Mouse (Mus musculus) ZHBTc4 (cell line): ENCODE results near the gene Wwp2.

ENCODE experiments used
- DNase-seq: peaks from one replicate; pipeline ENCODE4 v3.0.0-alpha.2; 2011; ENCODE audit warnings: low read depth, low spot score

The Wwp2 gene

DNA sequence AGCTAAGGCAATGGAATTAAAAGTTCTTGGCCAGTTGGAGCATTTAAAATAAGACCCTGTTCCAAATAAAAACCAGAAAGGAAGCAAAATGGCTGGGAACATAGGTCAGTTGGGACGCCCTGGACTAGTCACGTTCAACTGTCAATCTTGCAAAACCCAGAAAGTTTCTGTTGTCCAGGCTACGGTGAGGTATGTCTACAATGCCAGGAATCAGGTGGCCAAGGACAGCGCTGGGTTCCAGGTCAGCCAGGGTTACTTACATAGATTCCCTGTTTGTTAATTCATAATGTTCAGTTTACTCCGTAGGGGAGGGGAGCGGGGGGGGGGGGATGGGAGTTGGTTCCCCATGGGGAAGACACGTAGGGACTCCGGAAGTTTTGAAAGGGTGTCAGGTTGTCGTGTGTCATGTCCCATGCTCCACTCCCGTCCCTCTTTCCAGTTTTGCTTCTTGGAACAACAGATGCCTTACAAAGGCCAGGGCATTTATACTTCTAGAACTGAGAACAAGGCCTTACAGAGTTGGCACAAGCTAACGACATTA is 674 bp upstream of the Wwp2 start:
- DNase-seq, result no peak

DNA sequence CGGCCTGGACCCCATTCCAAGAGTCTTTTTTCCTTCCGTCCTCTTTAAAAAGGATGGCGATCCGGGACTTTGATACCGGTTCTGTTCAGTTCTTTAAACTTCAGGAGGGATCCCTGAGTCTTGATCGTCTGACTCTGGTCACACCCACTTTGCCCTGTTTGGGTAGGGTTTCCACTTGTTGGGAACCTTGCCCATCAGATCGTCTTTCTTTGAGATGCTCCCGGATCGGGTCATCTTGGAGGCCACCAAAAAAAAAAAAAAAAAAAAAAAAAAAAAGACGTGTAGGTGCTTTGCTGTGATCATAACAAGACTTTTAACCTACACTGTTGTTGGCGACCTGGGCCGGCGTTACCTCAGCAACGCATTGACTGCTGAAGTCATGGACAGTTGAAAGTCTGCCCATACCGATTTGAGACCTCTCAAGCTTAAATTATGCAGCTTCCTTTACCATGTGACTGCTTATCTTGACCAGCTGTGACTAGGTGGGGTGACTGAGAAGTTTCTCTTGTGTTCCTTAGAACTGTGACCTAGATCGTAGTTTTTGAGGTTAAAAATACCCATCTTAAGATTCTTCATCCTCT is 766 bp downstream of the Wwp2 start:
- peak; percentile 60 for DNase-seq

DNA sequence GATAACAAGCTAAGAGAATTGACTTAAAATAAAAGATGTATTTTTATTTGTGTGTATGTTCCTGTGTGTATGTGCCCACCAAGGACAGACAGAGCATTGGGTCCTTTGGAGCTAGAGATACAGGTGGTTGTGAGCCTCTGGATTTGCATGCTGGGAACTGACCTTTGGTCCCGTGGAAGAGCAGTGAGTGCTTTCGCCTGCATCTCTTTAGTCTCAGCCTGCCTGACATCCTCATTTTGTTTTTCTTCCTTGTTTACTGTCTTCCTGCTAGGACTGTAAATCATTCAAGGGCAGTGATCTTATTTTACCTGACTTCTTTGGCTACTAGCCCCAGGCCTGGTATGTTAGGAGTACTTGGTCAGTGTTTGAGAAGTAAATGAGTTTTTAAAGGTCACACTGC is 1.5 kb downstream of the Wwp2 start:
- DNase-seq, result no peak

DNA sequence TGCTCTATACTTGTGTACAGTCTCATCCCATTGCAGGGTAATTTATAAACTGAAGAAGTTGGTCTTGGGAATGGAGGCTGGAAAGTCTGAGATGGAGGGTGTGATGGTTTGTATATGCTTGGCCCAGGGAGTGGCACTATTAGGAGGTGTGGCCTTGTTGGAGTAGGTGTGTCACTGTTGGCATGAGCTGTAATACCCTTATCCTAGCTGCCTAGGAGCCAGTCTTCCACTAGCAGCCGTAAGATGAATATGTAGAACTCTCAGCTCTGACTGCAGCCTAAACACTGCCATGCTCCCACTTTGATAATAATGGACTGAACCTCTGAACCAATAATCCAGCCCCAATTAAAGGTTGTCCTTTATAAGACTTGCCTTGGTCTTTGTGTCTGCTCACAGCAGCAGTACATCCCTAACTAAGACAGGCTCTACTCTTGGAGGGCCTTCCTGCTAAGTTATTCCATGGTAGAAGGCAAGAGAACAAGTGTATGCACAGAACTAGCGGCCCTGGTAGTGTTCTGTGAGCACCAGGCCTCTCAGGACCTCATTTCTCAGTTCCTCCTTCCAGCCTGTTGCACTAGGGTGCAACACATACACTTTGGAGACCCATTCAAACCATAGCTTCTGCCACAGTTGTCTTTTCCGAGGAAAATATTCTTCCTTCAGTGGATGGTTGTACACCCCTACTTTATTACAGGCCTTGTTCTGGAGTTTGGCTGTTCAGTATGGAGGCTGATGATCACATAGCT is 3.9 kb downstream of the Wwp2 start:
- DNase-seq, result no peak

DNA sequence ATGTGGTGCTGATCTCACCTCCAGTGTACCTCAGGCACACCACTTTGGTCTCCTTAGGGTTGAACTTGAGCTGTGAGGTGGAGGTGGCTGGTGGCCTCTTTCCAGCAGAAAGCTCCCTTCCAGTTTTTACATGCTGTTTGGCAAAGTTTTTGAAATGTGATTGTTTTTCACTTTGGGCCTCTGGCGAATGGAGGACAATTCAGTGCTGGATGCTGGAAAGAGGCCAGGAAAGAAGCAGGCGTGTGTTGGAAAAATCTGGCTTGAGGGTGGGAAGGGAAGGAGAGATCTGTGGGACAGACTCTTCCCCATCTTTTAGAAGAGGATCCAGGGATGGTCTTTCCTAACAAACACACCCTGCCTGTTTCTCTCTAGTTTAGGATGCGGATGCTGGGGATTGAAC is 8.5 kb downstream of the Wwp2 start:
- no peak for DNase-seq

DNA sequence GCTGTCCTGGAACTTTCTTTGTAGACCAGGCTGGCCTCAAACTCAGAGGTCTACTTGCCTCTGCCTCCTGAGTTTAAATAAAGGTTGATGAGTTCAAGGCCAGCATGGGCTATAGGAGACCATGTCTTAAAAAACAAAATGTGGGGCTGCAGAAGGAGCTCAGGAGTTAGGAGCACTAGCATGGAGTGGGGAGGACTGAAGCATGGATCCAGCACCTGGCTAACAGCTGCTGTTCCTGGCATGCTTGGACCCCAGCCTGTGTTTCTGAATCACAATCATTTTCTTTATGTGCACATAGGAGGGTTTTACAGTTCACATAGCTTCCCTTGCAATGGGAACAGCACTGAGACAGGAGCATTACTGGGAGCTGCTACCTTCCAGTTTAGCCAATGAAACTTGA is 11.5 kb downstream of the Wwp2 start:
- DNase-seq, result no peak

DNA sequence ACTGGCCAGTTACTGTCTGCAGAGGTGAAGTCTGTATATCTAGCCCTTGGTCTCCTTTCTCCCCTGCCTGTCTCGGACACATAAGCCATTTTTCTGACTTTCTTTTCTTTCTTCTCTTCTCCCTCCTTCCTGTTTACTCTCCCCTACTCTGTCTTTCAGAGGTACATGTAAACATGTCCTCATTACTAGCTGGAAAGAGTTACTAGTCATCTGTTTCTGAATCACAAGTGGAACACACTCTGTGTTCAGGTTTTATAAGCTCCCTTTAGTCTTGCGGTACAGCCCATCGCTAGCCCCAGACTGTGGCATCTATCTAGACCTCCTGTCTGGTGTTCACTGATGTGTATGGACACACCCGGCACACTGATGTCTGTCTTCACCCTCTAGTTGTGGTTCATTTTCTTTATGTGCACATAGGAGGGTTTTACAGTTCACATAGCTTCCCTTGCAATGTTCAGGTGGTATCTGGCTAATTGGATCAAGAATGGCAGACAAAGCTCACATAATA is 12.3 kb downstream of the Wwp2 start:
- no peak for DNase-seq

DNA sequence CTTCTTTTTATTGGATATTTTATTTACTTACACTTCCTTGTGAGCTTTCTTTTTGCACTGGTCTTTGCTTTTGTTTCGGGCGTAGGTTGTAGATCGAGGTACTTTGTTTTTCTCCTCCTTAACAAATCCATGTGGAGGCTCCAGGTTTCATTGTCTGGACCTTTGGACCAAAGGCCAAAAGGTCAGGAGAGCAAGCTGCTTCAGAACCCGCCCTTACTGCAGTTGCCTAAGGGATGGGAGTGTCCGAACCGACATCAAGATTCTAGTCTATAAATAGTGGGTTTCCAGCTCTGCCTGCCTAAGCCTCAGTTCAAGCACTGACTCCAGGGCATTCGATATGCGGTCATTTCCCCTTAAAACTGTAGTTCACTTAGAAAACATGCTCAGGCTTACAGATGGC is 13.0 kb downstream of the Wwp2 start:
- DNase-seq, result peak; percentile 88

DNA sequence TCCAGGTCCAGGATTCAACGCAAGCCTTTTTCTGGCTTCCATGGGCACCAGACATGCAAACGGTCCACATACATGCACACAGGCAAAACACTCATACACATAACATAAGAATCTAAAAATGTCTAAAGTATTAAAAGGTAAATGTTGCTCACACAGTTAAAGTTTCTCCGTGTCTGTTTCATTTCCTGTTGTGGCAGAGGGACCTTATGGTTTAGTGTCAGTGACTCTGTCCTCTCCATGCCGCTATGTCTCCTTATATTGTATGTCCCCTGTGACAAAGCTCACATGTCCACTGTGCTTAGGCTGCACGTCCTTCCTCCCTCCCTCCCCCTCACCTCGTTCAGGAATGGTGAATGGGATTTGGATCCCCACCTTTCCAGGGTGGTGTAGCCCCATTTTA is 13.5 kb downstream of the Wwp2 start:
- DNase-seq, result no peak

DNA sequence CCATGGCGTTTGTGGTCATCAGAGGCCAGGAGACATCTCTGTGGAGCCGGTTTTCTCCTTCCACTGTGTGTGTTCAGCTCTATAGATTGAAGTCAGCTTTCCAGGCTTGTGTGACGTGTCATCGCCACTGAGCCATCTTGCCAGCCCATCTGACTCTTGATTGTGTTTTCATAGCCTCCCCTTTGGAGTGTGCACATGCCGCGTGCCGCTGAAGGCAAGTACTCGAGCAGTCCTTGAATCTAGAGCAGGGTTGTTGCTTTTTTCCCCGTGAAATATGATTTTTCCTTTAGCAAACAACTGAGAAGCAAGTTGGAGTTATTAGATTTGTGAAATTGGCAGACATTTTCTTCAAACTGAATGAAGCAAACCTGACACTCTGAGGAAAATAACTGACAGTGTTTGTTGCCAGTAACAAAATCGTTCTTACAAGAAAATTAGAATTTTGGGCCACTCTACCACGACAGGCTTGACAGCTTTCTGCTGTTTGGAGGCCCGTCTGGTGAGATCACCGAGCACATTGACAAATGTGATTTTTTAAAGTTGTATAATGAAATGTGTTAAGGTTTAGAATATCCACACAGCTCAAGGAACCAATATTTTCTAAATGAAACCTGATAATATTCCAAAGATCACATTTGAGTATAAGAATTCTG is 15.4 kb downstream of the Wwp2 start:
- DNase-seq, result no peak

DNA sequence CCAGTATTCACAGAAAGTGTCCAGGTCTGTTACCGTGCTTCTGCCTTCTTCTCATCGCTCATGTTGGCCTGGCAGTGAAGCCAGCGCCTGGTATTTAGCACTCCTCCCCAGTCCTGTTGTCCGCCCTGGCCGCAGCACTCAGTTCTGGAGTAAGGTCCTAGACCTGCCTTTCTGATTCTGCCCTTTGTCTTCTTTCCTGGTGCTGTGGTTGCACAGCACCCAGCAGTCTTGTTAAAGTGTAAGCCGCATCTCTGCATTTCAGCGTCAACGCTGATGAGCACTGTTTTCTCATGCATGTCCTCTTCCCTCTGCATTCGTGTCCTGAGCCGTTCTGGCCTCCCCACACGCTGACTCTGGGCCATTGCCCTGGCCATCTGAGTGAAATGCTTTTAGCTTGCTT is 17.2 kb downstream of the Wwp2 start:
- no peak for DNase-seq

DNA sequence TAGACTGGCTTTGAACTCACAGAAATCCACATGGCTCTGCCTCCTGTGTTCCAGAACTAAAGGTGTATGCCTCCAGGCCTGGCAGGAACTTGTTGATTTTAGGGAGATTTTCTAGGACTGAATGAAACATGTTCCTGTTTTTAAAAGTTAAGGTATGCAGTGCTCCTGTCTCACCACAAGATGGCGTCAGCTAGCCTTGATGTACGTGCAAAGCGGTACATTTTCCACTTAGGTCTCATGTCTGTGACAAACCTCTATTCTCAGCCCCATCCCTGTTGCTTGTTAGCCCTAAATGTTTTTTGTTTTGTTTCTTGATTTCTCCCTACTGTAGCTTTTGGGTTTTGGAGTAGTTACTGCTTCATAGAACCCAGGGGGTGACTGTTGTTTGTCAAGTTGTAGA is 19.1 kb downstream of the Wwp2 start:
- peak; percentile 73 for DNase-seq

DNA sequence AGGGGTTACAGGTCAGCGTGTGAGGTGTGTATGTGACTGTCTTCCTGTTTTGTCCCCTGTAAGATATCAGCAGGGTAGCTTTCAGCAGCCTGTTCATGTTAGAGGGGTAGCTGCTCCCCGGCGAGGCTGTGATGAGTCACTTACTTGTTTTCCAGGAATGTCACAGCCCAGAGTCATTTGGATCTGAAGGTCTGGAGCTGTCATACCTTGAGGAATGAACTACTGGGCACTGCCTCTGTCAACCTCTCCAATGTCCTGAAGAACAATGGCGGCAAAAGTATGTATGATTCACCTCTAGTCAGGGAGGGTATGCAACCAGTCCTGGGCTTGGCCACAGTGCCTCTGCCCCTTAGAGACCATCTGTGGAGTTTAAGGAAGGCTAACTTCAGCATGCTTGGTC is 21.6 kb downstream of the Wwp2 start:
- DNase-seq, result no peak

DNA sequence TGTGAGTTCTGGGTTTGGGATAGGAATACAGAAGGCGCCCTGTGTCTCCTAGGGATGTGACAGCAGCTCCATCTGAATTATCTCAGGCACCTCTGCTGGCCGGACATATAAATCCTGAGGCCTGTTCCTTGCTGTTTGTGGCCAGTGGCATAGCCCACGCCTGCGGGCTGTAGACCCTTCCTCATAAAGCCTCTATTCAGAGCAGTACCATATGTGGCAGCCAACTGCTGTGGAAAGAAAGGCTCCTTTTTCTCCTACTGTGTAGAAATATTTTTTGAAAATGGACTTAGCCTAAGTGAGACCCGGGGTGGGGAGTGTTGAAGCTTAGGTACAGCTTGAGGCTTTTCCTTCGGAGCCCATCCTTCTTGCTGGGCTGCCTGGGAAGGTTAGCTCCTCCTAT is 22.1 kb downstream of the Wwp2 start:
- no peak for DNase-seq

DNA sequence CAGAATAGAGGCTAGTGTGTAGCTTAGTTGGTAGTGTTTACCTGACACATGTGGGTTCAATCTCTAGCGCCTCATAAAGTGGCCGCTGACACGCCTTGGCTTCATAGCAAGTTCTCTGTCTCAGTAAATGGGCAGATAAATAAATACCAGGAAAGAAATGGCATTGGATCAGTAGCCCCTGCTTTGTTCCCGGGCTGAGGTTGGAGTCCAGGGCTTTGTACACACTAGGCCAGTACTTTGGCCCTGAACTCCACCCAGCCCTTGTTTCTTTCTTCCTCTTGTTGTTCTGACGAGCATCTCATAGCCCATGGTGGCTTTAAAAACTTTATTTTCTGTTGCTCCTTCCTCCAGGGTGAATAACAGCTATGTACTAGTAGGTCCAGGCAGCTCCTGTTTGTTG is 26.3 kb downstream of the Wwp2 start:
- no peak for DNase-seq

DNA sequence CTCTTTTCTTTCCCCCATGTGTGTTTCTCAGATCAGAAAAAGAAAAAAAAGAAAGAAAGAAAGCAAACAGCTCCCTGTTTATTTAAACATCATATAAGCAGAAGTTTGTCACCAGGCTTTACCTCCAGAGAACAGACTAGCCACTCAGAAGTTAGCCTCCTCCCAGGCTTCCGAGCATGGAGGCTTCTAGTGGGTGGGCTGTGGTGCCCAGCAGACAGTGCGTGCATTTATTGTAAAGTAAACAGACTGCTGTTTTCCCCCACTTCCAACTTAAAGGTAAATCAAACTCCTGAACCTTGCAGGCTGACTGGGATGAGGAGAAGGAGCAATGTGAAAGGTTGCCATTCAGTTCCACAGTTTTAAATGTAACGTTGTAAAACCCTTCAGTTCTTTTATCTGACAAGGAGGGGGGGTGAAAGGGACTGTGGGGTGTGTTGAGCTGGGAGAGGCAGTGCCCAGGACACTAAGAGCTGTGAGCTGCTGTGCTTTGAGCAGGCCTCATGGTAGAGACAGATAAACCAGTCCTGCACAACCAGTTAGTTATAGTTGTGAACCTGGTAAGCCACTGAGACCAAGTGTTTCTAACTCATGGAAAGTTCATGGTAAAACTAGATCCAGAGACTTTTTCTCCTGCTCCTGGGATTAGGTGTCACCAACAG is 29.3 kb downstream of the Wwp2 start:
- DNase-seq, result no peak

DNA sequence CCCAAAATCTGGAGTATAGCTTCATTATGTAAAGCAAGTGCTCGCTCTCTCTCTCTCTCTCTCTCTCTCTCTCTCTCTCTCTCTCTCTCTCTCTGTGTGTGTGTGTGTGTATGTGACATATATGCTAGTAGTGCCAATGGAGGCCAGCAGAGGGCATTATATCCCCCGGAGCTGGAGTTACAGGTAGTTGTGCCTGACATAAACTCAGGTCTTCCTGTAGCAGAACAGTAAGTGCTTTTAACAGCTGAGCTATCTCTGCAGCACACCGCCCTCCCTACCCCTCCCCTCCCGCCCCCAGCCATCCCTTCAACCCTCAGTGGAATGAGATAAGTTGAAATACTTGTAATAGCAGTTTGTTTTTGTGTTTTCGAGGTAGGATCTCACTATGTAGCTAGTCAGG is 30.5 kb downstream of the Wwp2 start:
- DNase-seq, result peak; percentile 79

DNA sequence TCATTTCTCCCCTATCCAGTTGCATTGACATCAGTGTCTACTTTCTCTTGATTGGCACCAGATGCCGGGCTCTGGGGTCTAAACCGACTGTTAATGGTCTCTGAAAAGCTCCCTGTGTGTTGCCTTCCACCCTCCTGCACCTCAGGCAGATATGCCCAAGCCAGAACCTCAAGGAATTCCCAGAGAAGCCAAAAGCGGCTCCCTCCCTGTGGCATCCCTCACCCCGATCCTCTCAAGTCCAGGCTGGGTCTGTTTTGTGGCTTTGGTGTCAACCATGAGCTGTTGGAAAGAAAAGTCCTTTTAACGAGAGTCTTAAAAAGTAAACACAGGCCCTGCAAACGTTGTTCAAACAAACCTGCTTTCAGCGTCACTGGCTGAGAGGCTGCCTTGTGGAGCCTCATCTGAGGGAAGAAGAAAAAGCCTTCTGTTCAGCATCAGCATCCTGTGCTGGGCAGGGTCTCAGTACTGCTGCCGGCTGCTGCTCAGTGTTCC is 32.7 kb downstream of the Wwp2 start:
- no peak for DNase-seq

DNA sequence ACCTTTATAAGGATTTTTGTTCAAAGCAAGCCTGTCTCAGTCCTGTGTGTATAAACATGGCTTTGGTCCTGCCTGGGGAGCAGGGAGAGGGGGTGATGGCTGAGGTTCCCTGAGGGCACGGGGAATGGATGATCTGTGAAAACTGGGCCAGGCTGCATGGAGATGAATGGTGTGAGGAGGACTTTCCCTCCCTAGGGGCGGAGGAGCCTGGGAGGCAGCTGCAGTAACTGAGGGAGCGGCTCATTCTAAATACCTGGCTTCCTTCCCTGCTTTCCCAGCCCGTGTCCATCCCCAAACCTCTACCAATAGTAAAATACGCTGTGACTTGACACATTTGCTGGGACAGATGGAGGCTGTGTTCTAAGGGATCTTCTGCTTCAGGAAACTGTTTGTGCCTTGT is 34.1 kb downstream of the Wwp2 start:
- no peak for DNase-seq

DNA sequence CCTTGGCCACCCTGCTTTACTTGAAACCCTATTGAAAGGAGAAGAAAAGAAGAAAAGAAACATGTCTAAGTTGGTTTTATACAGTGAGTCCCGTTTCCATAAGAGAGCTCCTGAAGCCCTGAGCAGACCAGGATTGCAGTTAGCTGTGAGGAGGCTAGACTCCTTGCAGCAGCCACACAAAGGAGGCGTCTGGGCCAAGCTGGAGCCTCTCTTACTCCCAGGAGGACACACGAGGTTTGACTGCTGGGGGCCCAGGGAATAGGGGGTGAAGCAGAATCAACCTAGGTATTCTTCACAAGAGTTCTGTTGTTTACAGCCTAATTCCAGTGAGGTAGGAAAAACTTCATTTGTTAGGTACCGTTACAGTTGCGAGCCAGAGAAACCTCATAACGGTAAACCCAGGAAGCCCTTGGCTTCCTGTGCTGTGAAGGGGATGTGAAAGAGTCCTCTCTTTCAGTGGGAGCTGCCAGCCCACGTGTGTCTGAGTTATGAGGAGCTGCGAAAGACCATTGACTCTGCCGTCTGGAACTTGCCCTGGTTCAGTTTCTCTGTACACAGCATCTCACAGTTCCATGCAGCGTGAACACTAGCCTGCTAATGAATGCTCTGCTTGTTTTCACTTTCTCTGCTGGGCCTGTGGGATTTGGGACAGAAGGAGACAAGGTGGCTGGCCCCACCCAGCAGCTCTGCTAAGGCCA is 36.4 kb downstream of the Wwp2 start:
- no peak for DNase-seq

DNA sequence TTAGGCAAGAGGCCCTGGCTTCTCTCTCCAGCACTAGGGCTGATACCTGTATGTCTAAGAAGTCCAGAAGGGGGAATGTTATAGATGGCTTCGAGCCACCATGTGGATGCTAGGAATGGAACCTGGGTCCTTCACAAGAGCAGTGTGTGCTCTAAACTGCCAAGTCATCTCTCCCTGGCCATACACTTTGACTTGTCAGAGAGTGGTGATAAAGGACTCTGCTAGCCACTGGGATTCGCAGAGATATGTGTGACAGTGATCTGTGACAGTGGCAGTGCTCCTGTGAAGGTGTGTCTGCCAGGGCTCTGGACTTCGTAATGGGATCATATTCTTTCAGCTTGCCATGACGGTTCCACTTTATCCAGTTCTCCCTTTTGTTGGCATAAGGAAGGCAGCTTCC is 37.2 kb downstream of the Wwp2 start:
- no peak for DNase-seq
